8 mouse cellular contexts compared by ENCODE assay signal in the genomic region with DNA sequence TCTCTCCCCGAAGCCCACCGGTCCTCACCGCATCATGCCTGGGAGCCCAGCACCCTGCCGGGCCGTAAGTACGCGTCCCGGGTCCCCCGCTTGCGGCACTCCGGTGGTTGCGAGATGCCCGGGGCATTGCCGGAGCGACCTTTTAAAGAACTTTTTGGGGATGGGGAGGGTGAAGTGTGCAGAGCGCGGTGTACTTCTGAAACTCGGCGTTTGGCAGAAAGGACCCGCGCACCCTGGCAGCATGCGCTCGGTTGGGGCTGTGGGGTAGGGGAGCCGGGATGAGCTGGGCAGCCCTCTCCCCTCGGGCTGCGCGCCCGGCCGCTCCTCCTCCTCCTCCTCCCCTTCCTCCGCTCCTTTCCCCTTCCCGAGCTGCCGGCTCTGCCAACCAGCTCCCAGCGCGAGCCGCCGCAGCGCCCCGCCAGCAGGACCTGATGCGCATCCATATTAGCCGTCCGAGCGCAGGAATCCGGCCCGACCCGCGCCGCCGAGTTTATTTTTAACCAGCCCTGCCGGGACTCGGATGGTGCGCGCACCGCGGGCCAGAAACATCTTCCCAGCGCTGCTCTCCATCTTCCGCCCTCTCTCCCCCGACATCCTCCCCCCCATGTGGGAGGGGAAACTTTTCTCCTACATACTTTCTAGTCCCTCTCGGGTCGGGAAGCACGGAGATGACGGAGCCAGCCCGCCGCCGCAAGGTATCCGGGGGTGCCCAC. TPM values are rescaled to one million over a fixed set of nuclear protein-coding genes. Genes with fewer than 3 reads are reported as not detected.
DNase-seq lines count a peak whose midpoint lies in the region; ATAC-seq and TF ChIP-seq lines count a peak whose summit lies in the region.

No protein-coding gene starts in this region.

- peak; percentile 36; the same call in 1 of the 2 replicates for TF ChIP-seq POLR2A in lung, adult 2 months (IDR thresholded peaks at IDR 0.05; ENCODE audit: borderline replicate concordance, extremely low read depth, low read depth, low read length)

- TF ChIP-seq CTCF in lung, adult 2 months (IDR thresholded peaks at IDR 0.05; ENCODE audit: insufficient read depth, low read length) = no peak

- H3K9me3 ChIP-seq in erythroblast, embryonic 14.5 days (ENCODE audit: control insufficient read depth, low read length) = no peaks in the 10 kb centered on the region
- no peaks in the 10 kb centered on the region for H3K9me3 ChIP-seq in heart, embryonic 13.5 days
- no peaks in the 10 kb centered on the region for H3K9me3 ChIP-seq in neural tube, embryonic 14.5 days (ENCODE audit: control insufficient read depth, low read length)

- H3K9ac ChIP-seq in heart, embryonic 13.5 days = peak overlapping the region; percentile 97
- peak overlapping the region; percentile 54 for H3K9ac ChIP-seq in neural tube, embryonic 14.5 days (replicated peaks; ENCODE audit: low read depth, low read length)

- under 1% methylated on average over 65 of the region's 65 CpGs for WGBS in heart, embryonic 13.5 days
- whole genome bisulfite sequencing in lung, adult 2 months = under 1% methylated on average over 64 of the region's 65 CpGs
- under 1% methylated on average over 61 of the region's 65 CpGs for WGBS in neural tube, embryonic 14.5 days

- peak overlapping the region; percentile 99 for H3K4me2 ChIP-seq in heart, embryonic 13.5 days
- H3K4me2 ChIP-seq in neural tube, embryonic 14.5 days (ENCODE audit: low read depth, low read length) = peak overlapping the region; percentile 96

- ATAC-seq in heart, embryonic 13.5 days (ENCODE audit: extremely low read depth, insufficient number of reproducible peaks, low FRiP score, low TSS enrichment) = peak; percentile 26; the same call in 1 of the 2 replicates
- ATAC-seq in neural tube, embryonic 14.5 days (ENCODE audit: low read depth) = peak; percentile 63

- H3K27me3 ChIP-seq in erythroblast, embryonic 14.5 days (ENCODE audit: control insufficient read depth) = no peaks in the 10 kb centered on the region
- no peaks in the 10 kb centered on the region for H3K27me3 ChIP-seq in heart, embryonic 13.5 days (replicated peaks)
- peaks cover 20% of the 10 kb centered on the region for H3K27me3 ChIP-seq in neural tube, embryonic 14.5 days (ENCODE audit: control insufficient read depth, insufficient read depth, low read length)

- H3K4me1 ChIP-seq in erythroblast, embryonic 14.5 days (ENCODE audit: control insufficient read depth) = peaks cover 58% of the 10 kb centered on the region
- peaks cover 49% of the 10 kb centered on the region for H3K4me1 ChIP-seq in heart, embryonic 13.5 days
- peaks cover 14% of the 10 kb centered on the region for H3K4me1 ChIP-seq in lung, adult 2 months (ENCODE audit: control insufficient read depth, insufficient read depth, low read length)
- peaks cover 26% of the 10 kb centered on the region for H3K4me1 ChIP-seq in neural tube, embryonic 14.5 days (ENCODE audit: control insufficient read depth, insufficient read depth, low read length)

- peak; percentile 67 for DNase-seq in CD4-positive helper T cell, adult 2 months (ENCODE audit: low read depth, low spot score)
- peak; percentile 75 to 83 for DNase-seq in adrenal gland, postnatal 36 days
- peak; percentile 87 for DNase-seq in kidney, postnatal 10 days
- peak; percentile 74 for DNase-seq in lung, adult 2 months
- peak; percentile 70 for DNase-seq in testis, postnatal 14 days (ENCODE audit: low spot score)

- no peaks in the 10 kb centered on the region for H3K36me3 ChIP-seq in erythroblast, embryonic 14.5 days (ENCODE audit: control insufficient read depth)
- H3K36me3 ChIP-seq in heart, embryonic 13.5 days = no peaks in the 10 kb centered on the region
- H3K36me3 ChIP-seq in neural tube, embryonic 14.5 days (ENCODE audit: control insufficient read depth, insufficient read depth, low read length) = no peaks in the 10 kb centered on the region

- peak overlapping the region; percentile 96 for H3K27ac ChIP-seq in heart, embryonic 13.5 days (replicated peaks)
- peak overlapping the region; percentile 34; the same call in 1 of the 2 replicates for H3K27ac ChIP-seq in neural tube, embryonic 14.5 days (ENCODE audit: low read depth, low read length)

- peak overlapping the region; percentile 94 for H3K4me3 ChIP-seq in erythroblast, embryonic 14.5 days (replicated peaks)
- peak overlapping the region; percentile 90 for H3K4me3 ChIP-seq in heart, embryonic 13.5 days
- H3K4me3 ChIP-seq in lung, adult 2 months (replicated peaks; ENCODE audit: extremely low read depth, low read depth, low read length) = peak overlapping the region; percentile 97
- H3K4me3 ChIP-seq in neural tube, embryonic 14.5 days (ENCODE audit: low read depth, low read length) = peak overlapping the region; percentile 56

RNA-seq across cellular contexts. Expression of gene Rreb1, which starts 48.2 kb away (rescaled TPM):
- 10 to 100 TPM; 54.1 to 71.5 TPM for total RNA-seq in adrenal gland, postnatal 36 days (2021)
- polyA plus RNA-seq in erythroblast, embryonic 14.5 days (2012) = 0.46 and 0.60 TPM in 2 replicates
- 9.4 and 11.0 TPM in 2 replicates for polyA plus RNA-seq in heart, embryonic 13.5 days (2015; fragmentation: Nextera tagmentation; extraction: Ambion mirVana)
- 23.0 and 23.7 TPM in 2 replicates for polyA plus RNA-seq in lung, adult 2 months (2012; rRNA removed)
- 2.9 and 3.0 TPM in 2 replicates for polyA plus RNA-seq in neural tube, embryonic 14.5 days (2014; fragmentation: Nextera tagmentation; extraction: Ambion mirVana)

Comparison
In these comparisons a context has a peak if more than half of its experiments do, and no peak if none do; other contexts are left out.
1. Peak in every context shown above with its lines: DNase-seq, ATAC-seq, H3K4me3 ChIP-seq and H3K27ac ChIP-seq.